Mouse (Mus musculus) stomach, embryonic 16.5 days (tissue): ENCODE data around the gene Ankrd33b. TPM values are rescaled to one million over a fixed set of nuclear protein-coding genes. Genes with fewer than 3 reads are reported as not detected.

Experiments used
- ATAC-seq: fragments of 200-750 bp; cut with Nextera tagmentation; 2 replicates; pipeline ENCODE4 v1.8.0; 2017; ENCODE audit warnings: moderate number of reproducible peaks, moderate TSS enrichment; ENCODE audit not compliant: insufficient read depth, low FRiP score
- H3K27ac ChIP-seq: fragments of 300-500 bp; sonication (generic); 2 replicates; pipeline ENCODE4 v1.5.1; 2014; ENCODE audit warnings: low read length
- H3K27me3 ChIP-seq: fragments of 300-500 bp; sonication (generic); 2 replicates; pipeline ENCODE4 v1.6.1; 2014; ENCODE audit warnings: low read length, control low read depth, mixed read lengths; ENCODE audit not compliant: control insufficient read depth, insufficient read depth
- H3K36me3 ChIP-seq: fragments of 300-500 bp; sonication (generic); 2 replicates; pipeline ENCODE4 v1.6.1; 2014; ENCODE audit warnings: low read length; ENCODE audit not compliant: control insufficient read depth, insufficient read depth
- H3K4me1 ChIP-seq: fragments of 300-500 bp; sonication (generic); 2 replicates; pipeline ENCODE4 v1.6.1; 2014; ENCODE audit warnings: low read length, control low read depth, mixed read lengths; ENCODE audit not compliant: control insufficient read depth, insufficient read depth
- H3K4me2 ChIP-seq: fragments of 300-500 bp; sonication (generic); 2 replicates; pipeline ENCODE4 v1.6.1; 2014; ENCODE audit warnings: low read depth, low read length, mixed read lengths
- H3K4me3 ChIP-seq: fragments of 300-500 bp; sonication (generic); replicated peaks from 2 replicates; pipeline ENCODE4 v1.5.1; 2014; ENCODE audit warnings: mild to moderate bottlenecking, low read length
- H3K9ac ChIP-seq: fragments of 300-500 bp; sonication (generic); 2 replicates; pipeline ENCODE4 v1.6.1; 2014; ENCODE audit warnings: low read length
- H3K9me3 ChIP-seq: fragments of 300-500 bp; sonication (generic); replicated peaks from 2 replicates; pipeline ENCODE4 v1.6.1; 2016; ENCODE audit warnings: low read length, control low read depth; ENCODE audit not compliant: control insufficient read depth
- WGBS: fragments of 180-500 bp; shearing (Covaris S2); extraction: QIAGEN DNeasy Blood & Tissue Kit; methylation state at CpG from one replicate; pipeline ENCODE4 v1.1.7; 2014; 5-methylcytosine and 5-hydroxymethylcytosine counted together
- polyA plus RNA-seq: library from polyadenylated mRNA; unstranded; fragments of >200 nt; fragmentation: Nextera tagmentation; extraction: Ambion mirVana; gene quantifications from 2 replicates; pipeline ENCODE4 v1.2.1, GENCODE M21; 2015

Ankrd33b gene
- polyA plus RNA-seq, 1 experiment from 2014 or later = 0.46 TPM

DNA sequence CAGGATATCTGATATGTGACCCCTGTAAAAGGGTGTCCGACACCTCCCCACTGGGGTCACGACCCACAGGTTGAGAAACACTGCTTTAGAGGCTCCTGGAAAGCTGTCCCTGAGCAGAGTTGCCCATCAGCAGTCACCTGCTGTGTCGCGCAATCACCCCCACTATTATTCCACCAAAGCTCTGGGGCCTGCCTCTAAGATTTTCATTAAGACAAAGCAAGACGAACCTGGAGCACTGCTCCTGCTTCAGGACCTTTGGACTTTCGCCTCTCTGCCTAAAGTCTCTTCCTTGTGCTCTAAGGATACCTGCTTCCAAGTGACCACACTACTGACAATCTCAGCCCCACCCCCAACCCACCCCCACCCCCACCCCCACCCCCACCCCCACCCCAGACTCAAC lies 3.1 kb downstream of the Ankrd33b start:
- no peak overlapping the region for H3K27ac ChIP-seq
- no peak overlapping the region for H3K4me2 ChIP-seq
- H3K4me1 ChIP-seq = peaks cover 12% of the 10 kb centered on the region
- no peak for ATAC-seq
- H3K9ac ChIP-seq = no peak overlapping the region
- H3K27me3 ChIP-seq = peaks cover 37% of the 10 kb centered on the region
- no peak overlapping the region for H3K4me3 ChIP-seq
- H3K36me3 ChIP-seq = no peaks in the 10 kb centered on the region
- H3K9me3 ChIP-seq = no peaks in the 10 kb centered on the region
- WGBS = 71% methylated on average over 6 of the region's 6 CpGs

GRCm38 (mm10) chr15:31363981-31364361 lies 3.6 kb downstream of the Ankrd33b start:
- no peak overlapping the region for H3K4me3 ChIP-seq
- no peak overlapping the region for H3K9ac ChIP-seq
- 79% methylated on average over 8 of the region's 8 CpGs for WGBS
- H3K27ac ChIP-seq = no peak overlapping the region
- H3K36me3 ChIP-seq = no peaks in the 10 kb centered on the region
- H3K4me2 ChIP-seq = no peak overlapping the region
- no peaks in the 10 kb centered on the region for H3K9me3 ChIP-seq
- peaks cover 12% of the 10 kb centered on the region for H3K4me1 ChIP-seq
- H3K27me3 ChIP-seq = peaks cover 37% of the 10 kb centered on the region
- ATAC-seq = no peak

DNA sequence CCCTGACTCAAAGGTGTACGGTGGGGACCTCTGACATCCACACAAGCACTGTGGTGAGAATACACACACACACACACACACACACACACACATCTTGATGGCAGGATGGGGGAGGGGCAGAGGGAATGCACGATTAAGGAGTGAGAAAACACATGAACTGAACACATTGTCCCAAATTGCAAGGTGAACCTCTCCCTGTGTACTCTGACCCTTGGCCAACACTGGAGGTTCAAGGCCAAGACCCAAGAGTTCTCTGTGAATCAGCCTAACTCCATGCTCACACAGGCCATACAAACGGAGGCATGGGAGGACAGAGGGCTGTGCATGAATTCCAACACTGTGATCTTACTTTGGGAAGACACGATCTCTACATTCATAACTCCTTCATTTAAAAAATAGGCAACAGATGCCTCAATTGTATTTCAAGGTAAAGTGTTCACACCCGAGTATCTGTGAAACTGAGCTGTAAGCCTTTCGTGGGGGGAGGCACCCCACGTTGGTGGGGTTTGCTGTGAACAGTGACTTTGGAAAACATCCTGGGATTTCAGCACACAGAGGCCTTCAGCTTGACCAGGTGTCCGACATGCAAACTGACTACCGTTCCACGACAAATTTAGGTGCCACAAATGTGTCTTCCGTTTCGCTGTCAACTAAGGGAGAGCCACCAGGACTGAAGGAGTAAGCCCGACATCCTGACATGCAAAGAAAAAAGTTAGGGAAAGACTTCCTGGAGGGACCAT lies 4.1 kb downstream of the Ankrd33b start:
- Histone ChIP-seq H3K4me1 (peaks cover 12% of the 10 kb centered on the region), H3K36me3 (no peaks in the 10 kb centered on the region), H3K9ac (no peak overlapping the region), H3K9me3 (no peaks in the 10 kb centered on the region), H3K27ac (no peak overlapping the region), H3K27me3 (peaks cover 32% of the 10 kb centered on the region), H3K4me2 (no peak overlapping the region), H3K4me3 (no peak overlapping the region)
- ATAC-seq = no peak
- WGBS = 84% methylated on average over 13 of the region's 13 CpGs

- H3K4me3 ChIP-seq = no peak overlapping the region
- no peaks in the 10 kb centered on the region for H3K9me3 ChIP-seq
- no peak overlapping the region for H3K27ac ChIP-seq
- H3K4me2 ChIP-seq = no peak overlapping the region
- H3K4me1 ChIP-seq = peaks cover 3% of the 10 kb centered on the region
- 83% methylated on average over 9 of the region's 9 CpGs for WGBS
- H3K27me3 ChIP-seq = peaks cover 13% of the 10 kb centered on the region
- no peak for ATAC-seq
- H3K9ac ChIP-seq = no peak overlapping the region
- H3K36me3 ChIP-seq = no peaks in the 10 kb centered on the region
Measured at GRCm38 (mm10) chr15:31361259-31361853, 6.2 kb downstream of the Ankrd33b start.

- Histone ChIP-seq H3K4me3 (no peak overlapping the region), H3K27ac (no peak overlapping the region), H3K9ac (no peak overlapping the region), H3K4me2 (no peak overlapping the region), H3K36me3 (no peaks in the 10 kb centered on the region), H3K9me3 (no peaks in the 10 kb centered on the region), H3K4me1 (no peaks in the 10 kb centered on the region), H3K27me3 (peaks cover 8% of the 10 kb centered on the region)
- ATAC-seq = no peak
- WGBS = 82% methylated on average over 6 of the region's 6 CpGs
Measured at GRCm38 (mm10) chr15:31360593-31360992, 6.9 kb downstream of the Ankrd33b start.

DNA sequence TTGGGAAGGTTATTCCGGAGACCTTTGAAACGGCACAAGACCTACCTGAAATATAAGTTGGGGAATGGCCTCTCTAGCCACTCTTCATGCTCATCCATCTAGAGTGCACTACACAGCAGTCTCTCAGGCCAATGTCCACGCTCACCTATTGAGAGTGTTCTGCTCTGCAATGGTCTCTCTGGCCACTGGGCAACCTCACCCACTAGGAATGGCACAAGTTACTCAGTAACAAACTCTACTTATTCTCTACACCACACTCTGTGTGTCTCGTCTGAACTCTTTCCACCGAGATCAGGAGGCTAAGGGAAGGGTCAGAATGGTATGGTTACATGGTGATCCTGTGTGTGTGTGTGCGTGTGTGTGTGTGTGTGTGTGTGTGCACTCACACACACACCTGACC lies 7.7 kb downstream of the Ankrd33b start:
- Histone ChIP-seq H3K4me1 (no peaks in the 10 kb centered on the region), H3K9ac (no peak overlapping the region), H3K27me3 (peaks cover 1% of the 10 kb centered on the region; the same call in 1 of the 2 replicates), H3K36me3 (no peaks in the 10 kb centered on the region), H3K9me3 (no peaks in the 10 kb centered on the region), H3K27ac (no peak overlapping the region), H3K4me2 (no peak overlapping the region), H3K4me3 (no peak overlapping the region)
- WGBS = 86% methylated on average over 6 of the region's 6 CpGs
- no peak for ATAC-seq

- no peak overlapping the region for H3K9ac ChIP-seq
- 68% methylated on average over 13 of the region's 13 CpGs for WGBS
- no peaks in the 10 kb centered on the region for H3K9me3 ChIP-seq
- no peaks in the 10 kb centered on the region for H3K4me1 ChIP-seq
- no peaks in the 10 kb centered on the region for H3K36me3 ChIP-seq
- ATAC-seq = no peak; the same call in 1 of the 2 replicates
- no peak overlapping the region for H3K4me2 ChIP-seq
- H3K4me3 ChIP-seq = no peak overlapping the region
- H3K27ac ChIP-seq = no peak overlapping the region
- no peaks in the 10 kb centered on the region for H3K27me3 ChIP-seq
Measured at GRCm38 (mm10) chr15:31352494-31353279, 14.8 kb downstream of the Ankrd33b start.

DNA sequence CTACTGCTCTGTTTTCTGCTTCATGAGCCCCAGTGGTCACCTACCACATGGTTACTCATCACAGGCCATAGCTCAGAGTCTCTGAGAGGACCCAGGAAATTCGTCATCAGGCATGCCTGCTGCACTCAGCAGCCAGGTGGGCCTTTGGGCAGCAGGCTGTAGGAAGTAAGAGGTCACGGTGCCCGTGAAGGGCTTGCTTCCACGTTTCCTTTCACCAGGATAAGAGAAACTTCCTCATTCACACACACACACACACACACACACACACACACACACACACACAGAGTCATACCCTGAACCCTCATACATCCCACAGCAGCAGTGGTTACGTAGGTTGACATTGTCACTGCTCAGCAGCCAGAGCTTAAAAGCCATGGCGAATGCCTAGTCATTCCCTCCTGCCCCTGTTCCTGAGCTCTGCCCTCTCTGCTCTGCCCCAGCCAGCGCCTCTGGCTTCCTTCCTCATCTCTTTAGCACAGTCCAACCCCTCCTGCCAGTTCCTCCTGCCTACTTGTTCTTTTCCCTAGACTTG lies 17.6 kb downstream of the Ankrd33b start:
- no peak for ATAC-seq
- Histone ChIP-seq H3K36me3 (no peaks in the 10 kb centered on the region), H3K9me3 (no peaks in the 10 kb centered on the region), H3K4me2 (no peak overlapping the region), H3K9ac (no peak overlapping the region), H3K27ac (no peak overlapping the region), H3K27me3 (no peaks in the 10 kb centered on the region), H3K4me3 (no peak overlapping the region), H3K4me1 (no peaks in the 10 kb centered on the region)
- 62% methylated on average over 7 of the region's 7 CpGs for WGBS

GRCm38 (mm10) chr15:31349046-31349445 lies 18.5 kb downstream of the Ankrd33b start:
- no peaks in the 10 kb centered on the region for H3K9me3 ChIP-seq
- no peak overlapping the region for H3K4me3 ChIP-seq
- H3K27me3 ChIP-seq = no peaks in the 10 kb centered on the region
- no peak overlapping the region for H3K9ac ChIP-seq
- no peak overlapping the region for H3K27ac ChIP-seq
- no peak overlapping the region for H3K4me2 ChIP-seq
- no peaks in the 10 kb centered on the region for H3K4me1 ChIP-seq
- 81% methylated on average over 5 of the region's 5 CpGs for WGBS
- no peak for ATAC-seq
- no peaks in the 10 kb centered on the region for H3K36me3 ChIP-seq
